ENCODE assay signal across 7 mouse cellular contexts in genomic region chr11:29247725-29248124, GRCm38 (mm10). TPM values are rescaled to one million over a fixed set of nuclear protein-coding genes. Genes with fewer than 3 reads are reported as not detected.
DNase-seq lines count a peak whose midpoint lies in the region; ATAC-seq and TF ChIP-seq lines count a peak whose summit lies in the region.

No protein-coding gene starts in this region.

- H3K27ac ChIP-seq in lung, embryonic 14.5 days (ENCODE audit: low read depth): no peak overlapping the region
- H3K27ac ChIP-seq in forebrain, embryonic 14.5 days (ENCODE audit: low read depth, low read length): no peak overlapping the region
- no peak overlapping the region for H3K27ac ChIP-seq in limb, embryonic 11.5 days (replicated peaks; ENCODE audit: low read depth, low read length)
- peak overlapping the region; percentile 56; the same call in 1 of the 2 replicates for H3K27ac ChIP-seq in neural tube, embryonic 15.5 days (replicated peaks)

- H3K4me2 ChIP-seq in lung, embryonic 14.5 days: peak overlapping the region; percentile 84
- peak overlapping the region; percentile 40 for H3K4me2 ChIP-seq in forebrain, embryonic 14.5 days (ENCODE audit: low read length)
- H3K4me2 ChIP-seq in limb, embryonic 11.5 days (ENCODE audit: low read depth, severe bottlenecking): peak overlapping the region; percentile 29; the same call in 1 of the 2 replicates
- peak overlapping the region; percentile 51 for H3K4me2 ChIP-seq in neural tube, embryonic 15.5 days

- no peak for TF ChIP-seq CTCF in lung, embryonic 14.5 days (IDR thresholded peaks at IDR 0.05; ENCODE audit: low read depth)

- peaks cover 7% of the 10 kb centered on the region; the same call in 1 of the 2 replicates for H3K4me1 ChIP-seq in lung, embryonic 14.5 days (ENCODE audit: insufficient read depth)
- peaks cover 10% of the 10 kb centered on the region; the same call in 1 of the 2 replicates for H3K4me1 ChIP-seq in forebrain, embryonic 14.5 days (ENCODE audit: control insufficient read depth, insufficient read depth, low read length)
- peaks cover 3% of the 10 kb centered on the region; the same call in 1 of the 2 replicates for H3K4me1 ChIP-seq in limb, embryonic 11.5 days (ENCODE audit: control insufficient read depth, insufficient read depth, low read length)
- H3K4me1 ChIP-seq in neural tube, embryonic 15.5 days: peaks cover 34% of the 10 kb centered on the region

- peaks cover 8% of the 10 kb centered on the region for H3K36me3 ChIP-seq in lung, embryonic 14.5 days (ENCODE audit: insufficient read depth)
- 0 out of 2 replicates have a peak, but pooled peaks cover 3% of the 10 kb centered on the region for H3K36me3 ChIP-seq in forebrain, embryonic 14.5 days (ENCODE audit: control insufficient read depth, insufficient read depth, low read length)
- no peaks in the 10 kb centered on the region for H3K36me3 ChIP-seq in limb, embryonic 11.5 days (ENCODE audit: control insufficient read depth, insufficient read depth, low read length)
- peaks cover 5% of the 10 kb centered on the region; the same call in 1 of the 2 replicates for H3K36me3 ChIP-seq in neural tube, embryonic 15.5 days

- DNase-seq in lung, embryonic 14.5 days: no peak
- no peak for DNase-seq in lung, postnatal 36 days
- no peak for DNase-seq in forebrain, embryonic 14.5 days (ENCODE audit: low spot score)
- no peak for DNase-seq in limb, embryonic 11.5 days (ENCODE audit: low spot score)
- no peak for DNase-seq in thymus, postnatal 14 days
- DNase-seq in frontal cortex, postnatal 14 days (ENCODE audit: low spot score in 2 of 2): no peak

- WGBS in lung, embryonic 14.5 days: 100% methylated on average over 1 of the region's 1 CpGs
- WGBS in forebrain, embryonic 14.5 days: 96% methylated on average over 1 of the region's 1 CpGs
- WGBS in limb, embryonic 11.5 days: 93% methylated on average over 1 of the region's 1 CpGs
- 100% methylated on average over 1 of the region's 1 CpGs for WGBS in neural tube, embryonic 15.5 days

- no peaks in the 10 kb centered on the region for H3K9me3 ChIP-seq in lung, embryonic 14.5 days (ENCODE audit: low read depth, low read length)
- no peaks in the 10 kb centered on the region for H3K9me3 ChIP-seq in forebrain, embryonic 14.5 days (replicated peaks; ENCODE audit: control insufficient read depth, low read length)
- H3K9me3 ChIP-seq in limb, embryonic 11.5 days (ENCODE audit: control insufficient read depth, low read length): no peaks in the 10 kb centered on the region
- no peaks in the 10 kb centered on the region for H3K9me3 ChIP-seq in neural tube, embryonic 15.5 days (replicated peaks)

- H3K4me3 ChIP-seq in lung, embryonic 14.5 days (ENCODE audit: low read depth, low read length): peak overlapping the region; percentile 59
- H3K4me3 ChIP-seq in forebrain, embryonic 14.5 days (ENCODE audit: low read depth, low read length): peak overlapping the region; percentile 77
- H3K4me3 ChIP-seq in limb, embryonic 11.5 days (ENCODE audit: low read depth, low read length): peak overlapping the region; percentile 82; the same call in 1 of the 2 replicates
- H3K4me3 ChIP-seq in neural tube, embryonic 15.5 days (replicated peaks): peak overlapping the region; percentile 95

- no peak overlapping the region for H3K9ac ChIP-seq in lung, embryonic 14.5 days
- H3K9ac ChIP-seq in forebrain, embryonic 14.5 days (ENCODE audit: low read length): no peak overlapping the region
- H3K9ac ChIP-seq in limb, embryonic 11.5 days (ENCODE audit: low read length): no peak overlapping the region
- no peak overlapping the region for H3K9ac ChIP-seq in neural tube, embryonic 15.5 days (replicated peaks)

- peak; percentile 19; the same call in 1 of the 2 replicates for ATAC-seq in lung, embryonic 14.5 days (ENCODE audit: insufficient read depth)
- ATAC-seq in forebrain, embryonic 14.5 days: no peak; the same call in 1 of the 2 replicates
- peak; percentile 23 for ATAC-seq in limb, embryonic 11.5 days (ENCODE audit: insufficient number of reproducible peaks, low FRiP score, low TSS enrichment, low read depth)
- ATAC-seq in neural tube, embryonic 15.5 days (ENCODE audit: low FRiP score): peak; percentile 26

- H3K27me3 ChIP-seq in lung, embryonic 14.5 days (ENCODE audit: insufficient read depth, low read length): no peaks in the 10 kb centered on the region
- H3K27me3 ChIP-seq in forebrain, embryonic 14.5 days (replicated peaks; ENCODE audit: control insufficient read depth, insufficient read depth, low read length): no peaks in the 10 kb centered on the region
- no peaks in the 10 kb centered on the region for H3K27me3 ChIP-seq in limb, embryonic 11.5 days (ENCODE audit: control insufficient read depth, insufficient read depth, low read length)
- H3K27me3 ChIP-seq in neural tube, embryonic 15.5 days (replicated peaks): no peaks in the 10 kb centered on the region

RNA-seq across cellular contexts. Expression of gene Cfap36, which starts 0.5 kb away (rescaled TPM):
- polyA plus RNA-seq in lung, embryonic 14.5 days (2014; fragmentation: Nextera tagmentation; extraction: Ambion mirVana): 57.9 and 58.7 TPM in 2 replicates
- 88.5 and 98.3 TPM in 2 replicates for polyA plus RNA-seq in forebrain, embryonic 14.5 days (2014; fragmentation: Nextera tagmentation; extraction: Ambion mirVana)
- 61.4 and 62.0 TPM in 2 replicates for polyA plus RNA-seq in limb, embryonic 11.5 days (2014; fragmentation: Nextera tagmentation; extraction: Ambion mirVana)
- 133 and 144 TPM in 2 replicates for polyA plus RNA-seq in neural tube, embryonic 15.5 days (2015; fragmentation: Nextera tagmentation; extraction: Ambion mirVana)

Comparison
In these comparisons a context has a peak if more than half of its experiments do, and no peak if none do; other contexts are left out.
1. H3K4me2 ChIP-seq: peak in every context shown above with its lines; median percentile 84 in lung, embryonic 14.5 days; 51 in neural tube, embryonic 15.5 days; 40 in forebrain, embryonic 14.5 days; 29 in limb, embryonic 11.5 days.